Mouse (Mus musculus) embryo, embryonic 9.5 days (tissue): Measurements from ENCODE around the gene Ndufa13.

ENCODE experiments used
- DNase-seq: peaks from one replicate; pipeline ENCODE4 v3.0.0-alpha.2; 2017; ENCODE audit errors: extremely low spot score

The Ndufa13 gene

GRCm38 (mm10) chr8:69907106-69907505, 4.7 kb upstream of the Ndufa13 start:
- DNase-seq: no peak

DNA sequence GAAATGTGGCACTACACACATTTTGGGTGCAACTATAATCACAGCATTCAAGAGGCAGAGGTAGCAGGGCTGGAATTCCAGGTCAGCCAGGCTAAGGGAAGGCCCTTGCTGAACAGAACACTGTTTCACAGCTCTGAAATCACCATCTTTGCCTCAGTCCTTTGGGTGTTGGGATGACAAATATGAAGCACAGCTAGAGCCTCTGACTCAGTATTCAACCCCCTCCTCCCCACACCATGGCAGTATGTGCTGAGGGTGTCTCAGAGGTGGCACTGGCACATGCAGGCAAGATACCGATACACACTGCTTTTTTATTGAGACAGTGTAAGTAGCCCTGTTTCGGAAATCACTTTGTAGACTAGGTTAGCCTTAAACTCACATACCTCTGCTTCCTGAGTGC, 3.9 kb upstream of the Ndufa13 start:
- DNase-seq: no peak

DNA sequence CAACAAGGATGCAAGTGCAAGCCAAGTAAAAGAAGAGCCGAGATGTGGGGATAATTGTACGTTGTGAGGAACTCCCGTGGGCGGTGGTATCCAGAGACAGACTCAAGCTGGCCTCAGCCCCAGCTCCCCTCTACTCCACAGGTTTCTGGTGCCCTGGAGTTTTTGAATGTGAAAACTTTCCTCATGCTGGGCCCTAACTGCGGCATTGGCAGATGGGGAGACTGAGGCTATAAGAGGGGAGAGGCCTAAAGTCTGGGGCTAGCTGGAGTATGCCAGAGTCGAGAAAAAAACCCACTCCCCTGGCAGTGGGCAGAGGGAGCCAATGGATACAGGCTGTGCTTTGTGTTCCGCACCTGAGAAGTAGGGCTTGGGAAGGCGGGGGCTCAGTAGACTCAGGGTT, 1.7 kb upstream of the Ndufa13 start:
- no peak for DNase-seq

- DNase-seq: peak; percentile 97
Observed at GRCm38 (mm10) chr8:69903063-69903542, 745 bp upstream of the Ndufa13 start.

- DNase-seq: peak; percentile 99
Observed at GRCm38 (mm10) chr8:69901484-69902162, 735 bp downstream of the Ndufa13 start.

DNA sequence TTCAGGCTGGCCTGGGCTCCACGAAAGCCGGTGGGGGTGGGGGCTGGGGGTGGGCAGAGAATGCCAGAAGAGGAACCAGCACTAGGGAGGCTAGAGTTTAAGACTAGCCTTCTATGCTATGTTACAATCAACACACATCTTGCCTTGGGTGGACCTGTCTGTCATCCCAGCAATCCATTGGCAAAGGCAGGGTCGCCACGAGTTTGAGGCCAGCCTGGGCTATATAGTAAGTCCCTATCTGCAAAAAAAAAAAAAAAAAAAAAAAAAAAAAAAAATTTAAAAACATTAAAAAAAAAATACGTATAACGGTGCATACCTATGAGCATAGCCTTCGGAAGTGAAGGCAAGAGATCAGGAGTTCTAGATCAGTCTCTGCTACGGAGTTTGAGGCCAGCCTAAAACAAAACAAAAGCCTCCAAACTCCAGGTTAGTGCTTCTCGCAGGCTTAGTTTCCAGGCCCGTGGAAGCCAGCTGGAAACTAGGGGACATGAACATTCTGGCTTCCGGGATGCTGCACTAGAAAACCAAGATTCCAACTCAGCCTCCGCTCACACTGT, 1.4 kb downstream of the Ndufa13 start:
- no peak for DNase-seq

GRCm38 (mm10) chr8:69899876-69900275, 2.5 kb downstream of the Ndufa13 start:
- DNase-seq: no peak

- no peak for DNase-seq
Observed at GRCm38 (mm10) chr8:69897857-69898256, 4.5 kb downstream of the Ndufa13 start.

DNA sequence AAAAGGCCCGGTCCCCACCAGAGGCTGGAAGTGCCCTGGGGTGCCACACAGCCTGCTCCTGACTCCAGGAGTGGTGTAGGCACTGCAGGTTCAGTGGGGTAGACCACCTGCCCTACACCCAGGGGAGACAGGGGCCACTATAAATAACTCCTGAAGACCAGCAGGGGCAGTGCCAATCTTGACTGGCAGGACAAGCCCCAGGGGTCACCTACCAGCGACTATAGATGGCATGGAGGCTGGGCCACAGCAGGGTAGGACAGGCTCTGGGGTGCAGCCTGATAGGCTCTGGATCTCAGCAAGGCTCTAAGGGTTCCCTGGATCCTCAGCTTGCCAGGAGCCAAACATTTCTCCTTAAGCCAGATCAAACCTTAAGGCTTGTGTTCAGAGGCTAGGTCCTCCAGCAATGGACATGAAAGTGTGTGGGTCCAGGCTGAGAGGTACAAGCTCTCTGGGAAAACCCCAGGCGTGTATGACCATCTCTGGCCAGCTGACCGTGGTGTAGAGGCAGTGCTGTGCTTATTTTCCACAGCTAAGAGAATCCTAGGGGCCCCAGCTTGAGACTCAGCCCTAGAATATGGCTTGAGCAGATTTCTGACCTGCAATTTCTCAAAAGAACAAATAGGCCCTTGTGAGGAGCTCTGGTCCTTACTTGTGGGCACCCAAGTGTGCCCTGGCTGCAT, 6.4 kb downstream of the Ndufa13 start:
- no peak for DNase-seq

GRCm38 (mm10) chr8:69894836-69895332, 7.5 kb downstream of the Ndufa13 start:
- DNase-seq: no peak

- DNase-seq: peak; percentile 69
Observed at GRCm38 (mm10) chr8:69893863-69894262, 8.5 kb downstream of the Ndufa13 start.

DNA sequence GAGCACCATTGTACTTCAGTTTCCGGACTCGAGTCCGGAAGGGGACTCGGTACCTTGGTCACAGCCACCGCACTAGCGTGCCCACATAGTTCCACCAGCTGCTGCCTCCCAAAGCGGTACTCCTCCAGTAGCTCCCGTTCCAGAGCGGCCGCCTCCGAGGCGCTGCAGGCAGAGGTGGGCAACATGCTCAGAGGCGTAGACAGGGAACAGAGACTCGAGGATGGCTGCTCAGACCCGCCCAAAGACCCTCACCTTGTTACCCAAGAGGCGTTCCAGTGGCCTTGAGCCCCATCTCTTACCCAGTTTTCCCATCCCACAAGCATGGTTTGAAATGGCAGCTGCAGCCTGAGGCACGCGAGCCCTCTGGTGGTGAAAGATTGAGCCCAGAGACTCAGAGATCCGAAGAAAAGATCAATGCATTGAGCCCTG, 11.5 kb downstream of the Ndufa13 start:
- no peak for DNase-seq

DNA sequence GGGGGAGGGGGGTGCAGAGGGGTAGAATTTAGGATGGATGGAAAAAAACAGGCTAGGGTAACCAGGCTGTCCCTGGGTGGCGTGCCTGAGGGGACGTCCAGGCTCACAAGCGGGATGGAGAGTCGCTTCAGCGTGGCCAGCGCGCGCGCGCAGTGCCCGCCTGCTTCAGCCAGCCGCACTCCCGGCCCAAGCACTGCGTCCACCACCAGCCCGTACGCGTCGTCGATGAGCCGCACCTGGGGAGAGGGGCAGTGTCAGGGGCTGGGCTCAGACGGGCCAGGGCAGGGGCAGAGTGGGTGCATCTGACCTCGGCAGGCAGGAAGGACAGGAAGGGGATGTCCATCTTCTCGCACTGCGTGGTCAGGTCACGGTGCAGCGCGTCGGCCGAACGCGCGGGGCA, 13.5 kb downstream of the Ndufa13 start:
- no peak for DNase-seq

- DNase-seq: no peak
Observed at GRCm38 (mm10) chr8:69888244-69888866, 14.0 kb downstream of the Ndufa13 start.

DNA sequence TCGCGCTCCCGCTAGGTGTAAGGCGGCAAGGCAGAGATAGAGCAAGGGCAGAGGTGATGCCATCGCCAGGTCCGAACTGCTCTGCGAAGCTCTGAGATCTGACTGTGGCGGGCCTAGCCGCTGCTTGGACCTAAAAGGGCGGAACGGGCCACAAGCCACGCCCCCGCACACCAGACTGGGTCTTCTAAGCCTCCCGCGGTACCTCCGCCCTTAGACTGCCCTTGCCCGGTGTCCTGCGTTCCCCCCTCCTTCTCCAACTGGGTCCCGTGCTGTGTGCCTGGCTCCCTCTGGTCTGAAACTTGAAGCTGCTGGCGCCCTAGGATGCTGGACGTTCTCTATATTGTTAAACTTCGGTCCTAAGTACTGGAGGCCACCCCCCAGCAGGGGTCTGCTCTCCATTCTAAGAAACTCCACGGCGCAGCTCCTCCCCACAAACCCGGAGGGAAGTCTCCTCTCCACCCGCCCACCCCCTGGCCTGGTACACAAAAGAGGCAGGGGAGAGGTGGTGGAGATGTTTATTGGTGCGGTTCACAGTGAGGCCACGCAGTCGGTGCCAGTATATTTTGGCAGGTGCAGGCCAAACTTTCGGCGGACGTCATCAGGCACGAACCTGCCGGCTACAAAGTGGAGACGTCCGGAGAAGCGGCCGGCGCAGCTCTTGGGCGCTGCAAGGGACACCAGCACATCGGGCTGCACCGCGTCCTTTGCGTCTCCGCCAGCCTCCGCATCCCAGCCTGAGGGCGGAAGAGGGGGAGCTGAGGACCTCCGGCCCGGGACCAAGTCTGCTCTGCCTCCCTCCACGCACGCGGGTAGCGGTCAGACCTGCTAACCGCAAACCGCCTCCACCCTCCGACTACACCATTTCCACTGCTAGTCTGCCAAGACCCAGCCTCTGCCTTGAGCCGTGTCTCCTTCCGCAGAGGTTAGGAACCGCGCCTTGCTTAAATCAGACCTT, 14.8 kb downstream of the Ndufa13 start, which contains the start of gene Cilp2:
Gene Cilp2 (minus strand): TSS at position 399 of the 955 bp plus-strand sequence.
- peak; percentile 33 for DNase-seq

DNA sequence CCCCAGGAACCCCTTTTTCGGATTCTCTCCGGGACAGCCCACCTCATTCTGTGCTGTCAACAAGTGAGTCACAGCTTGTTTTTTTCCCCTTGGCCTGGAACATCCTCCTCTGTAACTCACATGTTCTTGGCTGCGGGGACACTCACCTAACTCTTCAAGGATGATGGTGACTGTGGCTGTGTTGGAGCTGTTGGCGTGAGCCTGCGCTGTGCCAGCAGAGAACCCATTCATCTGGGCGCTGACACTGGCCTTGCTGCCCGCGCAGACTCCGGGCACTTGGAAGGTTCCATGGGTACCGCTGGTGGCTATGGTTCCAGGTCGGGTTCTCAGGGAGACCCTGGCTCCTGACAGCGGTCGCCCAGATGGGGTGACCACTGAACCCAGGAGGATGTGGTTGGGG, 18.2 kb downstream of the Ndufa13 start:
- DNase-seq: no peak

DNA sequence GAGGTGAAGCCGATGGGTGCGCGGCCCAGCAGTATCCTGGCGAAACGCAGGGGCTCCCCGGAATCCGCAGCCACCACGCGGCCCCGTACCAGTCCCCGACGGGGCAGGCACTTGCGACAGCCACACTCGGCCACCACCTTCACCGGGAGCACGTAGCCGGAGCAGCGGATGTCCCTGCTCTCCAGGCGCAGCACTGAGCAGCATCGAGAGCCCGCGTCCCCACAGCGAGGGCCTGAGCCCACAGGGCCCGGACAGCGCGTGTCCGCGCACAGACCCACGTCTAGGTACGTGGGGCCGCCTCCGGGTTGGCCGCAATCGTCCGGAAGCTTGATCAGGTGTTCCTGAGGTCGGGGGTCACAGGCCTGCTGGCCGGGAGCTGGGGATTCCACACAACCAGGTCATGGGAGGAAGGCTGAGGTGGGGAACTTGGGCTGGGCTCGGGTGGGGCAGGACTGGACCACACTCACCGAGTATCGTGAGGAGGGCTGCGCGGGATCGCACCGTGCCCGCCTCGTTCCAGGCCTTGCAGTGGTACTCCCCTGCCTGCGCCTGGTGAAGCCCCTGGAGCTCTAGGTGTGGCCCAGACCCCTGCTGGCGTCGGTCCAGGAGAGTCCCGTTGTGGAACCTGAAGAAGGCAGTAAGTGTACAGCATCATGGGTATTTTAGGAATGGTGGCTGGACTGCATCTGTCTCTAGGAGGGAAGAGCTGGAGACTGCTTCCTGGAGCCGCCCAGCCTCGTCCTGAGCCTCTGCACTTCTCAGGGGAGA, 19.3 kb downstream of the Ndufa13 start:
- no peak for DNase-seq

GRCm38 (mm10) chr8:69882021-69882756, 20.2 kb downstream of the Ndufa13 start:
- DNase-seq: peak; percentile 47

DNA sequence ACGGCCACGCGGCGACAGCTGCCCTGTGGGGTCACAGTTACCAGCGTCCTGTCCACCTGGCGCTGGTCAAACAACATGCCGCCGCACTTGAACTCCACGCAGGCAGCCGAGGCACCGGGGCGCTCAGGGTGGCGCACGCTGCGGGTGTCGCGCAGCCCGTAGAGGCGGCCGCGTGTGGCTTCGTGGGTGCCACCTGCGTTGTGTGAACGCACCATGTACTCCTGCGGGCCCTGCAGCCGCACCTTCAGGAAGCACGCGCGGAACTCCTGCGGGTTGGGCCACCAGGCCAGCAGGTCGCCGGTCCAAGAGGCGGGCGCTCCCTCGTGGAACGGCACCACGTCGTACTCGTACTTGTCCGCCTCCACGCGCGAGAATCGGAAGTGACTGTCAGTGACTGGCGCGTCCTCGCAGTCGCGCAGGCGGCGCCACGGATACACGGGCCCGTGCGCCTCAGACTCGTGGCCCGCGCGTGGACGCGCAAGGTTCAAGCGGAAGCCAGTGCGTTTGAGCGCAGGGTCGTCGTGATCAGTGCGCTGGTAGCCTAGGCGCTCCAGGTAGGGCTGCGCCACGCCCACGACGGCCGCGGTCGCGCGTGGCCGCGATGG, 21.0 kb downstream of the Ndufa13 start:
- no peak for DNase-seq
